Mouse (Mus musculus) embryo, embryonic 10.5 days (tissue): Measurements from ENCODE around the gene Fermt3.
A peak's percentile ranks its signal among the peaks of the same experiment; 100 is the strongest.
"Not testable (repeated sequence)": the region's sequence is repeated elsewhere in the genome, so short reads cannot be mapped to it uniquely, and the experiment has no call there.

Experiments
- DNase-seq: peaks from one replicate; pipeline ENCODE4 v3.0.0-alpha.2; 2015; ENCODE audit warnings: low spot score

The Fermt3 gene

GRCm38 (mm10) chr19:6991166-6991565 lies 28.1 kb downstream of the Fermt3 start:
- DNase-seq, result not testable (repeated sequence)

- DNase-seq, result no peak
Observed at GRCm38 (mm10) chr19:6990712-6991111, 28.6 kb downstream of the Fermt3 start.

DNA sequence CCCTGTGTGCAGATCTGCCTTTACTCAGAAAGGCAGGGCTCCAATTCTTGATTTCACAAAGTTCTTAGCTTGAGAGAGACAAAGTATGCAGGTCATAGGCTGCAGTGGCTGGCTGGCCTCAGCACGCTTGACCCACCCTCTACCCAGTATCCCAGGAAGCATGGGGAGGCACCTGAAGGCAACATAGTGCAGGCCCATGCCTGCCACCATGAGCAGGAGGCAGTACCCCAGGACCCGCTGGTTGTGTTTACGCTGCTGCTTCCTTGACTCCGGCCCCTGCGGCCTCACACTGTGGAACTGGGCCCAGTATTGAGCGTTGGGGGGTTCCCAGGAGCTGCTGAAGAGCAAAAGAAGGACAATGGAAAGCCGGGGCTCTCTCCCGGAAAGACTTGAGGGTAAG lies 30.0 kb downstream of the Fermt3 start:
- no peak for DNase-seq

DNA sequence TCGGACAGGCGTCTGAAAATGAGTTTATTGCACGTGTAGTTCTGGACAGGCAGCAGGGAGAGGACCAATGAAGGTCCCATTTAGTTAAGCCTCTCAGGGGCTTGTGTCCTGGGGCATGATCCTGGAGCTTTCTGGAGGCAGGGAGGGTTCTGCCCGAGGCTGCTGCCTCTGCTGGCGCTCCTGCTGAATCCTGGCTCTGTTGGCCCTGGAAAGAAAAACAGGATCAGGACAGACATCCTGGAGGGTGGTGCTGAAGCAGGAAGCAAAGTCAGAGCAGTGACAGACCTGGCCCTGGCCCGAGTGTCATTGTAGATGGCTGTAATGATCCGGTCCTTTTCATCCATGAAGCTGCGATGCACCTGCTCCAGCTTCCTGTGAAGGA lies 31.4 kb downstream of the Fermt3 start:
- no peak for DNase-seq

DNA sequence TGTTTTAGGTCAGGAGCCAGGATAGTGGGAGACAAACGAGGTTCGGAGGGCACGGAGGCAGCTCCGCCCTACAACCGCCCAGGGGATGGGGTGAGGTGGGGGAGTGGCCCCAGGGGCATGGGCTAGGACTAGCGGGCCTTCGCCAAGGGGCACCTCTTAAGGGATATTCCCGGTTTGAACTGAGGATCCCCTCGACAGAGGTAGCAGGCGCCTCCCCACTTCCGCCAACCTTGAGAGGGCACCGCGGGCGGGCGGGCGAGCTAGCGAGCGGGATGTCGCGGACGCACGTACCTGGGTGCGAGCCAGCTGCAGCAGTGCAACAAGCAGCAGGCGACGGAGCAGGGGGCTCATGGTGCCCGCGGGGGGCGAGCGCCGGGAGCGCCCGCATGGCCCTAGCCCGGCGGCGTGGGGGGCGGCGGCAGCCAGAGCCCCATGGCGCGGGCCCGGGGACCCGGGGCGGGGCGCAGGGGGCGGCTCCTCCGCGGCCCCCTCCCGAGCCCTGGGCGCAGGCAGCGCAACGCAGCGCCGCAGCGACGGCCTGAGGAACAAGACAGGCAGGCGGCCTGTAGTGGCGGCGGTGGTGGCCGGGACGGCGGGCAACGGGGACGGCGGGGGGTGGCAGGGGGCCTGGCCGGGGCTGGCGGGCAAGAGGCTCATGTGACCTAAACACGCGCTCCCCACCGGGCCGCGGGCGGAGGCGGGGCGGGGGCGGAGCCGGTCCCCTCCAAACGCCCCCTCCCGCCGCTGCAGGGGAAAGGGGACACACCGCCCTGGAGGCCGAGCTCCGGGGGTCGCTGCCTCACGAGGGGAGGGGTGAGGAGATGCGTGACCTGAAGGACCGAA lies 32.0 kb downstream of the Fermt3 start, which contains the start of gene Vegfb:
Vegfb (minus strand) TSS at position 591 of the 843 bp plus-strand sequence.
- peak; percentile 75 for DNase-seq

DNA sequence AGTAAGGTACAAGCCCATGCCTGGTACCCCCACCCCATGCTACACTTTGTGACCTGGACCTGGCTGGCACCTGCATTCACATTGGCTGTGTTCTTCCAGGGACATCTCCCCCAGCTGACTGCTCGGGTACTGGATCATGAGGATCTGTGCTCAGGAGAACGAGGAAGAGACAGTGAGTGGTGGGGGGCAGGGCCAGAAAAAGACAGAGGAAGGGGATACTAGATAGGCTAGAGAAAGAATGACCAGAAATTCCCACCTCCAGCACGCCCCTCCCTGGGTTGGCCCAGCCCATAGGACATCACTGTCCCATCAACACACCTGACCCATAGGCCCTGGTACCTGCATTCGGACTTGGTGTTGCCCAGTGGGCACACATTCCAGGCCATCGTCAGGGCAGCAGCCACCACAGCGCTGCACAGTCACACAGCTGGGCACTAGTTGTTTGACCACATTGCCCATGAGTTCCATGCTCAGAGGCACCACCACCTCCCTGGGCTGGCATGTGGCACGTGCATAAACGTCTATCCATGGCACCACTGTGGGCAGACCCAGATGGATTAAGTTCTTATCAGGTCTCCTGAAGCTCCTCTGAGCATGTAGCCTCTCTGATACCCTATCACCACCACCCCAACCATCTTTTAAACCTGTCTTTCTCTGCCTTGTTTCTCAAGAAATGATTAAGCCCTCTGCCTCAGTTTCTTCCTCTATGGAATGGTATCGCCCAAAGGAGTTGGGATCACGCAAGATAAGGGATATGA lies 33.1 kb downstream of the Fermt3 start:
- no peak for DNase-seq

GRCm38 (mm10) chr19:6985300-6985699 lies 34.0 kb downstream of the Fermt3 start:
- no peak for DNase-seq

GRCm38 (mm10) chr19:6983621-6984020 lies 35.6 kb downstream of the Fermt3 start:
- peak; percentile 26 for DNase-seq

GRCm38 (mm10) chr19:6981465-6981864 lies 37.8 kb downstream of the Fermt3 start:
- DNase-seq, result no peak

GRCm38 (mm10) chr19:6980381-6981093 lies 38.7 kb downstream of the Fermt3 start, which contains the start of gene Fkbp2:
Gene Fkbp2, minus strand, starts transcription at chr19:6980501.
- DNase-seq, result peak; percentile 100

GRCm38 (mm10) chr19:6979486-6980380 lies 39.5 kb downstream of the Fermt3 start:
- peak; percentile 100 for DNase-seq

DNA sequence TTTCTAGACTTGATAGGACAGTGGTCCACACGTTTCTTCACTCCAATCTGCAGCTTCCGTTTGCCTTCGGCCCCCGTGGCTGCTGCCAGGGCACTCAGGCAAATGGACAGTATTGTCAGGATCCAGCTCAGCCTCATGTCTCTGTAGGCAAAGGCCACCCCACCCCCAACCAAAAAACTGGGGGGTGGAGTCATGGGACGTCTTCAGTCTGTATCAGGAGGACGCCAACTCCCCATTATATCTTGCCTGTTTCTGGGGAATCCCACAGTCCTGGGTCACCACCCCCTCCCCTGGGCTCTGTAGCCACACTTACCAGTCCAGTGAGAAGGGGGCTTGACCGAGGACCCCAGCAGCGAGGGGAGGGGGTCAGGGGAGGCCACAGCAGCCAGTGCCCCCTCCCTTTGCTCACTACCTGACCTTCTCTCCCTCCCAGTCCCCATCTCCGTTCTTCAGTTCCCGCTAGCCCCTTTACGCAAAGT lies 40.2 kb downstream of the Fermt3 start:
- peak; percentile 44 for DNase-seq

DNA sequence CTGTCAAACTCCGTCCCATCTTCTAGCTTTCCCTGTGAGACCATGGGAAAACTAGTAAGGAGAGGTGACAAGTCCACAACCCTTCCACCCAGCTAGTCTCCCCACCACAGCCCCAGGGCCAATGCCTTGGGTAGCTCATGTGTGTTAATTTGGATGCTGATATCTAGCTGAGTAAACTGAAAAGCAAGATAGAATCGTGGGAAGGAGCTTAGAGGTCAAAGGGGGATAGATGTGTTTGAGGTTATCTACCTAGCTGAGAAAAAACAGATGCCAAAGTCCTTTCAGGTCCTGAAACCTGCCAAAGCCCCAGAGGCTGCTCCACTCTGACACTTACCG lies 40.7 kb downstream of the Fermt3 start:
- DNase-seq, result no peak

DNA sequence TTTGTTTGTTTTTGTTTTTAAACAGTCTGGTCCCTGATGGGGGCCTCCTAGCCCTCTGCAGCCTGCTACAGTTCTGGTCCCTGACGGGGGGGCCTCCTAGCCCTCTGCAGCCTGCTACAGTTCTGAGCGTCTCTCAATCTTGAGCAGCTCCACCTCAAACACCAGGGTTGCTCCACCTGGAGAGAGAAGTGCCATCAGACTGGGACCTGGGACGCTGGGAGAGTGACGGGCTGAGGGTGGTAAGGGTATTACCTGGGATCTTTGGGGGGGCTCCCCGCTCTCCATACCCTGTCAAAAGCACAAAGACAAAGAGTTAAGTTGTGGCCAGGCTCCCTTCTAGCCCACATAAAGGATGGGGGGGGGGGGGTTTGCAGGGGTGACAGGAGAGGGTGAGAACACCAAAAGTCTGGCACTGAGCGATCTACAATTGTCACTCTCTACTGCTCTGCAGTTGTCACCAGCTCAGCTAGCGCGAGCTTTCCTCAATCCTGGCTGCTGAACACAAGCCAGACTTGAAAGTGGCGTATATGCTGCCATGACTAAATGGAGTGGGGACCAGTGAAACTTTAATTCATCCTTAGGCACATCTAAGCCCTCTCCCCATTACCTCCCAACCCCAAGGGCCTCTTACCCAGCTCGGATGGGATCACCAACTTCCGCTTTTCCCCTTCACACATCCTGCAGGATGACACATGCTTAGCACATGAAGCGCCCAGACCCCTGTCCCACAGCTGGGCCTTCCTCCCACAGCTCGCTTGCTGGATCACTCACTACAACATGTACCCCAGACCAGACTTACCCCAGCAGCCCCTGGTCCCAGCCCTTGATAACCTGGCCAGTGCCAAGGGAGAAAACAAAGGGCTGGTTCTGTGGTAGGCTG lies 41.3 kb downstream of the Fermt3 start:
- no peak for DNase-seq

- DNase-seq, result peak; percentile 81
Observed at GRCm38 (mm10) chr19:6975537-6976521, 43.4 kb downstream of the Fermt3 start, which contains the start of gene Plcb3. Gene Plcb3, minus strand, starts transcription at chr19:6976470.

GRCm38 (mm10) chr19:6974211-6975205 lies 44.8 kb downstream of the Fermt3 start, which contains the start of gene Ppp1r14b:
Gene Ppp1r14b, plus strand, starts transcription at chr19:6974968.
- DNase-seq, result peak; percentile 96

- DNase-seq, result peak; percentile 22
Observed at GRCm38 (mm10) chr19:6973581-6974190, 45.6 kb downstream of the Fermt3 start.
